Mouse (Mus musculus): ENCODE results near the gene Fbxo24.

DNA sequence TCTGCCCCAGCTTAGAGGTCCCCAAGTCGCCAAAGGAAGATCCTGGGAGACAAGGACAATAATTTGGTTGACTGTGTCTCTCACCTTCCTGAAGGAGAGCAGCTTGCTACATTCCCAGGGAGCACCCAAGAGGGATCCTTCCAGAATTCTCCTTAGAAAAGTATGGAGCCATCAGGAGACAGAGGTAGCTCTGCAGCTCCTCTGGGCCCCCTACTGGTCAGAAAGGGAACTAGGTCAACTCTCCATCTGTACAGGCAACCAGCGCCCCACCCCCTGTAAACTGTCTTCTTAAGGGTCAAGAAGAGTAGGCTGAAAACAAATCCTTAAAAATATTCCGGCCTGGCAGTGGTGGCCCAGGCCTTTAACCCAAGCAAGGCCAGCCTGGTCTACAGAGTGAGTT, 23.7 kb upstream of the Fbxo24 start:
- no peak for TF ChIP-seq POLR2A (IDR thresholded peaks at IDR 0.05; ENCODE audit: insufficient read length, low read depth)
- TF ChIP-seq POLR2AphosphoS2 (IDR thresholded peaks at IDR 0.05; ENCODE audit: insufficient read length, low read depth), result no peak
- no peak for TF ChIP-seq TCF3 (IDR thresholded peaks at IDR 0.05; ENCODE audit: insufficient read length, low read depth)
- no peak for TF ChIP-seq TCF12 (IDR thresholded peaks at IDR 0.05; ENCODE audit: insufficient read depth, poor library complexity, severe bottlenecking)
- TF ChIP-seq MAX (IDR thresholded peaks at IDR 0.05; ENCODE audit: low read depth), result no peak
- TF ChIP-seq E2F4 (IDR thresholded peaks at IDR 0.05; ENCODE audit: insufficient read depth), result no peak
- TF ChIP-seq MYOD1 (IDR thresholded peaks at IDR 0.05; ENCODE audit: control insufficient read depth in 1 of 3, insufficient read length in 2 of 3, low read depth in 2 of 3), result no peak
- TF ChIP-seq USF1 (IDR thresholded peaks at IDR 0.05; ENCODE audit: low read depth), result no peak
- TF ChIP-seq CEBPB (IDR thresholded peaks at IDR 0.05; ENCODE audit: insufficient read depth, poor library complexity, severe bottlenecking), result no peak
